Mouse (Mus musculus) liver, embryonic 16.5 days (tissue): ENCODE results near the gene Nmb. TPM values are rescaled to one million over a fixed set of nuclear protein-coding genes. Genes with fewer than 3 reads are reported as not detected.

ENCODE experiments used
- ATAC-seq: fragments of 200-750 bp; cut with Nextera tagmentation; 2 replicates; pipeline ENCODE4 v1.8.0; 2017; ENCODE audit warnings: low read depth, mild to moderate bottlenecking, moderate number of reproducible peaks, moderate library complexity
- H3K27ac ChIP-seq: fragments of 300-500 bp; sonication (generic); 2 replicates; pipeline ENCODE4 v1.5.1; 2014; ENCODE audit warnings: mild to moderate bottlenecking, low read length
- H3K27me3 ChIP-seq: fragments of 300-500 bp; sonication (generic); 2 replicates; pipeline ENCODE4 v1.6.1; 2014; ENCODE audit warnings: low read depth, low read length, mixed read lengths; ENCODE audit not compliant: control insufficient read depth, insufficient read depth
- H3K36me3 ChIP-seq: fragments of 300-500 bp; sonication (generic); 2 replicates; pipeline ENCODE4 v1.6.1; 2014; ENCODE audit warnings: mild to moderate bottlenecking; ENCODE audit not compliant: control insufficient read depth, insufficient read depth
- H3K4me1 ChIP-seq: fragments of 300-500 bp; sonication (generic); 2 replicates; pipeline ENCODE4 v1.6.1; 2014; ENCODE audit warnings: low read depth, low read length, mixed read lengths; ENCODE audit not compliant: control insufficient read depth
- H3K4me2 ChIP-seq: fragments of 300-500 bp; sonication (generic); 2 replicates; pipeline ENCODE4 v1.6.1; 2014; ENCODE audit warnings: low read depth, low read length, mixed read lengths
- H3K4me3 ChIP-seq: fragments of 300-500 bp; sonication (generic); 2 replicates; pipeline ENCODE4 v1.5.1; 2014; ENCODE audit warnings: low read depth, mild to moderate bottlenecking, low read length
- H3K9ac ChIP-seq: fragments of 300-500 bp; sonication (generic); 2 replicates; pipeline ENCODE4 v1.6.1; 2014; ENCODE audit warnings: low read depth, low read length
- H3K9me3 ChIP-seq: fragments of 300-500 bp; sonication (generic); replicated peaks from 2 replicates; pipeline ENCODE4 v1.6.1; 2016; ENCODE audit warnings: low read length; ENCODE audit not compliant: control insufficient read depth
- WGBS: fragments of 180-500 bp; shearing (Covaris S2); extraction: QIAGEN DNeasy Blood & Tissue Kit; methylation state at CpG from one replicate; pipeline ENCODE4 v1.1.7; 2014; ENCODE audit not compliant: insufficient replicate concordance; 5-methylcytosine and 5-hydroxymethylcytosine counted together
- polyA plus RNA-seq: library from polyadenylated mRNA; unstranded; fragments of >200 nt; fragmentation: Nextera tagmentation; extraction: Ambion mirVana; gene quantifications from 2 replicates; pipeline ENCODE4 v1.2.1, GENCODE M21; 2015

Gene Nmb
- polyA plus RNA-seq, 1 experiment from 2014 or later: 1.6 TPM

GRCm38 (mm10) chr7:80868686-80869085, 36.2 kb downstream of the Nmb start:
- Histone ChIP-seq H3K27ac (no peak overlapping the region), H3K27me3 (no peaks in the 10 kb centered on the region), H3K9ac (no peak overlapping the region), H3K4me2 (no peak overlapping the region), H3K9me3 (no peaks in the 10 kb centered on the region), H3K36me3 (no peaks in the 10 kb centered on the region), H3K4me3 (no peak overlapping the region), H3K4me1 (peaks cover 14% of the 10 kb centered on the region)
- no peak for ATAC-seq
- WGBS: 65% methylated on average over 2 of the region's 2 CpGs

DNA sequence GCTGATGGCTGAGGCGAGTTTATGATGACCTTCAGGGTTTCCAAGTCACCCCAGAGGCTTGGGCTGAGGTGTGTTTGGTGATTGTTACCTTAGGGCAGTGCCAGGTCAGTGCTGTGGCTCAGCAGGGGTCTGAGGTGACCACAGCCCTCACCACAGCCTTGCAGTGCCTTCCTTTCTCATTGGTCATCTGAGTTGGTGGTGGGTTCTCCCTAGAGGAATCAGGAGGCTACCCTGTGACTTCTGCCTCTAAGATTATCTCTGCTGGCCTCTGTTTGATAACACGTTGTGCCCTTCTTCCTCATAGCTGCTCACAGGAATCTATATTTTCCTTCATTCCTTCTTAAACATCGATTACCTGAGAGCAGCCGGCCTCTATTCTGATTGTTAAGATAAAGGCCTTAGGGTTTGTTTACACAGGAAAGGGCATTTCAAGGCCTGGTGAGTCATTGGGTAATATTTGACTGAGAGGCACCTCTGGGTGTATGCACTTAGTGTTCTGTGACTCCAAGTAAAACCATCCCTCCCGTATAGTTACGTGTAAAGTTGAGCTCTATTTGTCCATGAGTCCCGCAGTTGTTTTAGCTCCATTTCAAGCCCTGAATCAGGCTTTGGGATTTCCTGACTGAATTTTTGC, 38.2 kb downstream of the Nmb start:
- no peaks in the 10 kb centered on the region for H3K36me3 ChIP-seq
- H3K9ac ChIP-seq: no peak overlapping the region
- no peaks in the 10 kb centered on the region for H3K27me3 ChIP-seq
- peak overlapping the region; percentile 65 for H3K27ac ChIP-seq
- no peaks in the 10 kb centered on the region for H3K9me3 ChIP-seq
- H3K4me1 ChIP-seq: peaks cover 17% of the 10 kb centered on the region
- 39% methylated on average over 7 of the region's 7 CpGs for WGBS
- no peak overlapping the region for H3K4me3 ChIP-seq
- ATAC-seq: peak; percentile 71
- H3K4me2 ChIP-seq: peak overlapping the region; percentile 18; the same call in 1 of the 2 replicates

DNA sequence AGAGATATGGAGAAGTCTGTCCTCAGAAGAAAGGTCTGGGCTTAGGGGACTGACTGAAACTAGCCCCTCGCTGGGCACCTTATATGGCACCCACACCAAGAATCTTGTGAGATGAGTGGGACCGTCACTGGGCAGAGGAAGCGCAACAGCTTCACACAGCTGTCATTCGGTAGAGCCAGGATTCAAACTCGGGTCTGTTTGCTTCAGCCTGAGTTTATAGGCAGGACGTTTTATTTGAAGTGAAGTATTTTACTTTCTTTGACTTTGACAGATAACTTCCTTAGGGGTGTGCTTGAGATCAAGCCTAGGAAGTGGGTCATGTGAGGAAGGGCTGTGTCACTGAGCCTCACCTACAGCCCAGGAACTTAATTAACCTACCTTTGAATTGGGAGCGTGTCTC, 39.4 kb downstream of the Nmb start:
- Histone ChIP-seq H3K4me2 (no peak overlapping the region), H3K9me3 (no peaks in the 10 kb centered on the region), H3K27me3 (no peaks in the 10 kb centered on the region), H3K9ac (no peak overlapping the region), H3K27ac (peak overlapping the region; percentile 5; the same call in 1 of the 2 replicates), H3K4me1 (peaks cover 22% of the 10 kb centered on the region), H3K4me3 (no peak overlapping the region), H3K36me3 (no peaks in the 10 kb centered on the region)
- no peak for ATAC-seq
- 58% methylated on average over 7 of the region's 7 CpGs for WGBS

GRCm38 (mm10) chr7:80864831-80865230, 40.0 kb downstream of the Nmb start:
- peaks cover 26% of the 10 kb centered on the region for H3K4me1 ChIP-seq
- H3K4me2 ChIP-seq: peak overlapping the region; percentile 19; the same call in 1 of the 2 replicates
- ATAC-seq: peak; percentile 15; the same call in 1 of the 2 replicates
- no peak overlapping the region for H3K9ac ChIP-seq
- 21% methylated on average over 8 of the region's 8 CpGs for WGBS
- H3K36me3 ChIP-seq: no peaks in the 10 kb centered on the region
- no peaks in the 10 kb centered on the region for H3K27me3 ChIP-seq
- H3K9me3 ChIP-seq: no peaks in the 10 kb centered on the region
- H3K4me3 ChIP-seq: no peak overlapping the region
- H3K27ac ChIP-seq: peak overlapping the region; percentile 54

DNA sequence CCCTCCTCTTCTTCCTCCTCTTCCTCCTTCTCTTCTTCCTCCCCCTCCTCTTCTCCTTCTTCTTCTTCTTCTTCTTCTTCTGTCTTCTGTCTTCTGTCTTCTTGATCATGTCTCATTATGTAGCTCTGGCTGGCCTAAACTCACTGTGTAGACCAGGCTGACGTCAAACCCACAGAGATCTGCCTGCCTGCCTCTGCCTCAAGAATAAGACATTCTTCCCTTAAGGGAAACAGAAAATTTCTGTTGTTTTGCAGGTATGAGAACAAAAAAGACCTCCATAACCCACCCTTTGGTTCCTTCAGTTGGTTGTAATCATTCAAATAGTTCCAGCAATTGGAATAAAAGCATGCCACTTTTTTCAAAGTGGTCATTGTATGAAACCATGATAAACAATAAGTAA, 40.7 kb downstream of the Nmb start:
- no peaks in the 10 kb centered on the region for H3K36me3 ChIP-seq
- H3K27me3 ChIP-seq: no peaks in the 10 kb centered on the region
- H3K27ac ChIP-seq: no peak overlapping the region
- WGBS: 35% methylated on average over 1 of the region's 1 CpGs
- H3K9me3 ChIP-seq: no peaks in the 10 kb centered on the region
- H3K4me3 ChIP-seq: no peak overlapping the region
- H3K4me2 ChIP-seq: no peak overlapping the region
- peaks cover 26% of the 10 kb centered on the region for H3K4me1 ChIP-seq
- ATAC-seq: no peak
- no peak overlapping the region for H3K9ac ChIP-seq

DNA sequence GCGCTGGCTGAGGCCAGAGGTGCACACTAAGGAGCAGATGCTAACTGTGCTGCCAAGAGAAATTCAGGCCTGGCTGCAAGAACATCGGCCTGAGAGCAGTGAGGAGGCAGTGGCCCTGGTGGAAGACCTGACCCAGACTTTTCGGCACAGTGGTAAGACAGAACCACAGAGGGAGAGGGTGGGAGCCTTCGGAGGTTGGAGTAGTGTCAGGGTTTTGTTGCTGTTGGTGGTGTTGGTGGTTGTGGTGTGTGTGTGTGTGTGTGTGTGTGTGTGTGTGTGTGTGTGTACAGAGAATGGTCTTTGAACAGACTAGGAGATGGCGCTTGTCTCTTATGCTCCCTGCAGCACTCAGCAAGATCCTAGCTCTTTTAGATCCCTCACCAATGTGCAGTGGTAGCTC, 41.4 kb downstream of the Nmb start:
- 76% methylated on average over 5 of the region's 5 CpGs for WGBS
- Histone ChIP-seq H3K36me3 (no peaks in the 10 kb centered on the region), H3K4me3 (no peak overlapping the region), H3K4me2 (no peak overlapping the region), H3K27ac (no peak overlapping the region; the same call in 1 of the 2 replicates), H3K9ac (no peak overlapping the region), H3K27me3 (no peaks in the 10 kb centered on the region), H3K9me3 (no peaks in the 10 kb centered on the region), H3K4me1 (peaks cover 26% of the 10 kb centered on the region)
- ATAC-seq: no peak

- no peak overlapping the region for H3K27ac ChIP-seq
- peaks cover 26% of the 10 kb centered on the region for H3K4me1 ChIP-seq
- ATAC-seq: no peak
- no peak overlapping the region for H3K9ac ChIP-seq
- H3K4me2 ChIP-seq: no peak overlapping the region
- no peaks in the 10 kb centered on the region for H3K9me3 ChIP-seq
- no peak overlapping the region for H3K4me3 ChIP-seq
- H3K36me3 ChIP-seq: no peaks in the 10 kb centered on the region
- H3K27me3 ChIP-seq: no peaks in the 10 kb centered on the region
- 56% methylated on average over 2 of the region's 2 CpGs for WGBS
Measured at GRCm38 (mm10) chr7:80862475-80862874, 42.4 kb downstream of the Nmb start.

- H3K27ac ChIP-seq: peak within 1 kb of the TSS; percentile 73
- H3K36me3 ChIP-seq: no peaks in the 10 kb centered on the region
- peaks cover 15% of the 10 kb centered on the region for H3K4me1 ChIP-seq
- H3K4me3 ChIP-seq: peak within 1 kb of the TSS; percentile 75
- H3K9ac ChIP-seq: peak within 1 kb of the TSS; percentile 76
- under 1% methylated on average over 40 of the region's 40 CpGs for WGBS
- peak; percentile 95 for ATAC-seq
- H3K9me3 ChIP-seq: no peaks in the 10 kb centered on the region
- H3K4me2 ChIP-seq: peak within 1 kb of the TSS; percentile 85
- H3K27me3 ChIP-seq: no peaks in the 10 kb centered on the region
Measured at GRCm38 (mm10) chr7:80860729-80861274, 44.1 kb downstream of the Nmb start, which contains the start of gene Zscan2. Gene Zscan2 (plus strand): TSS chr7:80860920.

GRCm38 (mm10) chr7:80860227-80860626, 44.6 kb downstream of the Nmb start:
- Histone ChIP-seq H3K4me3 (peak overlapping the region; percentile 75), H3K4me2 (peak overlapping the region; percentile 85), H3K36me3 (no peaks in the 10 kb centered on the region), H3K4me1 (peaks cover 15% of the 10 kb centered on the region), H3K9me3 (no peaks in the 10 kb centered on the region), H3K27me3 (no peaks in the 10 kb centered on the region), H3K9ac (peak overlapping the region; percentile 57), H3K27ac (no peak overlapping the region)
- WGBS: under 1% methylated on average over 13 of the region's 13 CpGs
- peak; percentile 33 for ATAC-seq
